Mouse (Mus musculus) CH12.LX (cell line): ENCODE measurements around the gene Gm10447. TPM values are rescaled to one million over a fixed set of nuclear protein-coding genes. Genes with fewer than 3 reads are reported as not detected.

Source experiments
- DNase-seq: peaks from one replicate; pipeline ENCODE4 v3.0.0-alpha.2; 2013; ENCODE audit errors: extremely low read depth
- H3K27ac ChIP-seq: 2 replicates; pipeline ENCODE4 v1.5.1; 2012; ENCODE audit warnings: low read depth, mild to moderate bottlenecking, control low read depth, moderate library complexity; ENCODE audit not compliant: insufficient read depth
- H3K27me3 ChIP-seq: replicated peaks from 2 replicates; pipeline ENCODE3; 2012; ENCODE audit warnings: inconsistent platforms
- H3K36me3 ChIP-seq, 2 experiments: replicated peaks in 1 of 2; 2 replicates each; pipeline versions ENCODE3 to v1.6.1; 2012; ENCODE audit warnings: inconsistent platforms in 1 of 2, low read length in 1 of 2, mild to moderate bottlenecking in 1 of 2, mixed read lengths in 1 of 2, moderate library complexity in 1 of 2; ENCODE audit not compliant: control insufficient read depth in 1 of 2, insufficient read depth in 1 of 2
- H3K4me1 ChIP-seq, 2 experiments: 2 replicates each; pipeline ENCODE4 v1.6.1; 2012; ENCODE audit warnings: inconsistent platforms in 1 of 2, moderate library complexity in 1 of 2; ENCODE audit not compliant: insufficient read depth in 2 of 2, control insufficient read depth in 1 of 2
- H3K4me2 ChIP-seq: 2 replicates; pipeline ENCODE4 v1.6.1; 2012; ENCODE audit warnings: low read depth, mild to moderate bottlenecking, control low read depth; ENCODE audit not compliant: poor library complexity, insufficient read depth, severe bottlenecking
- H3K4me3 ChIP-seq, 3 experiments: fragments of 150-350 bp in 1 of 3; sonication (generic) in 1 of 3; replicated peaks in 1 of 3; 2 replicates each; pipeline versions ENCODE3 to v1.5.1; 2011 to 2012; ENCODE audit warnings: low read depth in 2 of 3, low read length in 2 of 3, mild to moderate bottlenecking in 2 of 3, moderate library complexity in 2 of 3, control low read depth in 1 of 3, improper control_type of control experiment in 1 of 3, inconsistent platforms in 1 of 3, mixed read lengths in 1 of 3; ENCODE audit not compliant: poor library complexity in 1 of 3
- H3K79me2 ChIP-seq: replicated peaks from 2 replicates; pipeline ENCODE4 v1.6.1; 2012; ENCODE audit warnings: mild to moderate bottlenecking, moderate library complexity; ENCODE audit not compliant: control insufficient read depth, poor library complexity, insufficient read depth, severe bottlenecking; ENCODE audit errors: extremely low read depth
- H3K9ac ChIP-seq: 2 replicates; pipeline ENCODE4 v1.6.1; 2012; ENCODE audit warnings: low read depth, mild to moderate bottlenecking, control low read depth, moderate library complexity; ENCODE audit not compliant: insufficient read depth
- H3K9me3 ChIP-seq: replicated peaks from 2 replicates; pipeline ENCODE3; 2012; ENCODE audit warnings: low read length, inconsistent platforms, mixed read lengths
- BHLHE40 ChIP-seq: IDR thresholded peaks from 2 replicates; pipeline ENCODE4 v1.6.1; 2011; ENCODE audit warnings: mild to moderate bottlenecking, low read depth, low read length, improper control_type of control experiment
- CHD1 ChIP-seq: IDR thresholded peaks from 2 replicates; pipeline ENCODE4 v1.6.1; 2012; ENCODE audit warnings: low read depth, low read length, improper control_type of control experiment, inconsistent platforms
- CHD2 ChIP-seq: IDR thresholded peaks from 2 replicates; pipeline ENCODE4 v1.6.1; 2011; ENCODE audit warnings: low read length, improper control_type of control experiment
- CTCF ChIP-seq, 2 experiments: IDR thresholded peaks in 1 of 2; conservative IDR thresholded peaks in 1 of 2; 2 replicates each; pipeline ENCODE4 v1.5.1; 2011 to 2012; ENCODE audit warnings: low read depth in 2 of 2, low read length in 2 of 2, improper control_type of control experiment in 1 of 2, inconsistent platforms in 1 of 2, mild to moderate bottlenecking in 1 of 2, moderate library complexity in 1 of 2
- E2F4 ChIP-seq: IDR thresholded peaks from 2 replicates; pipeline ENCODE4 v1.6.1; 2011; ENCODE audit warnings: low read depth, low read length, improper control_type of control experiment; ENCODE audit not compliant: insufficient replicate concordance
- ELF1 ChIP-seq: IDR thresholded peaks from 2 replicates; pipeline ENCODE4 v1.6.1; 2014; ENCODE audit warnings: low read depth, mild to moderate bottlenecking, inconsistent platforms, low read length, improper control_type of control experiment
- ETS1 ChIP-seq: conservative IDR thresholded peaks from 2 replicates; pipeline ENCODE4 v1.6.1; 2012; ENCODE audit warnings: low read depth, mild to moderate bottlenecking, inconsistent platforms, low read length, improper control_type of control experiment, moderate library complexity
- HCFC1 ChIP-seq: IDR thresholded peaks from 2 replicates; pipeline ENCODE4 v1.6.1; 2012; ENCODE audit warnings: low read depth, mild to moderate bottlenecking, inconsistent platforms, low read length, improper control_type of control experiment
- IRF4 ChIP-seq: IDR thresholded peaks from 2 replicates; pipeline ENCODE4 v1.6.1; 2014; ENCODE audit warnings: low read depth, mild to moderate bottlenecking, inconsistent platforms, low read length, improper control_type of control experiment
- JUN ChIP-seq: IDR thresholded peaks from 2 replicates; pipeline ENCODE4 v1.6.1; 2011; ENCODE audit warnings: low read depth, mild to moderate bottlenecking, low read length, improper control_type of control experiment, moderate library complexity; ENCODE audit not compliant: insufficient read depth
- KAT2A ChIP-seq: IDR thresholded peaks from 2 replicates; pipeline ENCODE4 v1.6.1; 2012; ENCODE audit warnings: low read length, improper control_type of control experiment, inconsistent platforms; ENCODE audit not compliant: insufficient replicate concordance
- MAX ChIP-seq: IDR thresholded peaks from 2 replicates; pipeline ENCODE4 v1.6.1; 2011; ENCODE audit warnings: low read length, improper control_type of control experiment
- MEF2A ChIP-seq: IDR thresholded peaks from 2 replicates; pipeline ENCODE4 v1.6.1; 2014; ENCODE audit warnings: low read depth, mild to moderate bottlenecking, inconsistent platforms, low read length, improper control_type of control experiment, borderline replicate concordance
- MYC ChIP-seq: IDR thresholded peaks from 2 replicates; pipeline ENCODE4 v1.6.1; 2011; ENCODE audit warnings: low read depth, mild to moderate bottlenecking, improper control_type of control experiment, low read length
- NELFE ChIP-seq: IDR thresholded peaks from 2 replicates; pipeline ENCODE4 v1.6.1; 2011; ENCODE audit warnings: low read depth, low read length, improper control_type of control experiment
- NRF1 ChIP-seq: IDR thresholded peaks from 2 replicates; pipeline ENCODE4 v1.6.1; 2014; ENCODE audit warnings: low read depth, mild to moderate bottlenecking, inconsistent platforms, low read length, improper control_type of control experiment, moderate library complexity
- PAX5 ChIP-seq: IDR thresholded peaks from 2 replicates; pipeline ENCODE4 v1.6.1; 2012; ENCODE audit warnings: low read length, inconsistent platforms, mixed read lengths
- RCOR1 ChIP-seq: conservative IDR thresholded peaks from 2 replicates; pipeline ENCODE4 v1.6.1; 2012; ENCODE audit warnings: low read depth, mild to moderate bottlenecking, inconsistent platforms, low read length, improper control_type of control experiment
- SMC3 ChIP-seq: IDR thresholded peaks from 2 replicates; pipeline ENCODE4 v1.6.1; 2011; ENCODE audit warnings: low read depth, low read length, improper control_type of control experiment
- TBP ChIP-seq: conservative IDR thresholded peaks from 2 replicates; pipeline ENCODE4 v1.6.1; 2011; ENCODE audit warnings: low read depth, low read length, improper control_type of control experiment
- UBTF ChIP-seq: IDR thresholded peaks from 2 replicates; pipeline ENCODE4 v1.6.1; 2012; ENCODE audit warnings: low read depth, mild to moderate bottlenecking, inconsistent platforms, low read length, improper control_type of control experiment, moderate library complexity
- USF2 ChIP-seq: conservative IDR thresholded peaks from 2 replicates; pipeline ENCODE4 v1.6.1; 2011; ENCODE audit warnings: low read depth, low read length, improper control_type of control experiment
- ZC3H11A ChIP-seq: IDR thresholded peaks from 2 replicates; pipeline ENCODE4 v1.6.1; 2012; ENCODE audit warnings: low read depth, mild to moderate bottlenecking, inconsistent platforms, low read length, improper control_type of control experiment
- ZNF384 ChIP-seq: IDR thresholded peaks from 2 replicates; pipeline ENCODE4 v1.6.1; 2012; ENCODE audit warnings: low read depth, low read length, improper control_type of control experiment, inconsistent platforms
- dilution Hi-C: fragments of 300-500 bp; cut with MboI; formaldehyde crosslinking; loops from 2 replicates; pipeline ENCODE4 v1.14.3; 2020; ENCODE audit warnings: low sequenced_read_pairs; ENCODE audit not compliant: extremely low pct_unique_long_range_greater_than_20kb, extremely low pct_ligation_motif_present
- in situ Hi-C: fragments of 300-500 bp; cut with MboI; formaldehyde crosslinking; loops from 3 replicates; pipeline ENCODE4 v1.14.3; 2019; ENCODE audit warnings: low sequenced_read_pairs, low pct_ligation_motif_present, low pct_unique_long_range_greater_than_20kb, mixed read lengths
- polyA plus RNA-seq: library from polyadenylated mRNA; unstranded; fragments of >175 nt; gene quantifications from 2 replicates; pipeline ENCODE4 v1.2.1, GENCODE M21; 2012; ENCODE audit warnings: low read depth; ENCODE audit not compliant: insufficient read length
- total RNA-seq, 2 experiments: library from RNA; depleted of rRNA; stranded (reverse); fragments of 300-350 nt in 1 of 2; fragments of >200 nt in 1 of 2; gene quantifications; 2 replicates each; pipeline ENCODE4 v1.2.3; 2012 to 2014

Gm10447 gene
- total and polyA plus RNA-seq, 3 experiments, result not detected

DNA sequence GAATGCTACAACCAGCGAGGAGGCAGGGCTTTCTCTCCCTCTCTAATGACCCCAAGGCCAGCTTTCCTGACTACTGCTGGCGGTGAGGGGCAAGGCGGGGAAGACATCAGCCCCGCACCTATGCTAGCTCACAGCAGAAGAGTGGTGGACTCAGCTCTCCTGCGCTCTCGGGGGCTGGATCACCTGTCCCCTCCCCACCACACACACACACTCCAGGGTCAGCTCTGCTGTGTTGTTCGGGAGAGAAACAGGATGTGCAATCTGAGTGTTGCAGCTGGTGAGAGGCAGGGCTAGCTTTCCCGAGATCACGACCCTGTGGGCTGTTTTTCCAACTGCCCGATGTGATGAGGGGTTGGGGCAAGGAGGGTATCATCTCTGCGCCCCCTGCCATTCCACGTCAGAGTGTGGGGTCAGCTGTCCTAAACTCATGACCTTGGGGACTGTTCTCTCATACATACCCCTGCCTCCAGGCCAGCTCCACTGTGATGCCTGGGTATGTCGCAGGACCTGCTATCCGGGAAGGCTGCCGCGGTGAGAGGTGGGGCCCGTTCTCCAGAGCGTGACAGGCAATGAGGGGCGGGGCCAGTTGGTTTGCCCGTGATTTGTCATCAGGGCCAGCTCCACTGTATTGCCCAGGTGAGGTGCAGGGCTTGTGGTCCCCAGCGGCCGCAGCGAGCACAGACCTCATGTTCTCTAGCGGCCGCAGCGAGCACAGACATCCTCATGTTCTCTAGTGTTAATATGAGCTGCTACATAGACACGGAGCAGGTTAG lies 30.1 kb upstream of the Gm10447 start:
- TF ChIP-seq MAX, result no peak
- TF ChIP-seq CTCF (conservative IDR thresholded peaks at IDR 0.05 in 1 of 2, IDR thresholded peaks at IDR 0.05 in 1 of 2; ENCODE audit: low read depth in 2 of 2, low read length in 2 of 2), result peak in 1 of 2 experiments; percentile 10; a peak in 1 of 4 replicates
- TF ChIP-seq UBTF, result no peak
- 0 out of 2 replicates have a peak, but pooled peaks have one; percentile 6 for TF ChIP-seq SMC3
- peak; percentile 19; the same call in 1 of the 2 replicates for TF ChIP-seq BHLHE40
- in situ Hi-C loops, result no loop called here
- Histone ChIP-seq H3K9me3 (no peaks in the 10 kb centered on the region), H3K27me3 (no peaks in the 10 kb centered on the region), H3K27ac (no peak overlapping the region), H3K4me1 (peaks cover 14 to 31% of the 10 kb centered on the region in 2 experiments), H3K4me3 (peak overlapping the region in 1 of 3 experiments; percentile 3), H3K79me2 (no peaks in the 10 kb centered on the region), H3K9ac (no peak overlapping the region), H3K36me3 (no peaks in the 10 kb centered on the region), H3K4me2 (peak overlapping the region; percentile 23)
- DNase-seq, result peak; percentile 49
- dilution Hi-C loops, result no loop called here

DNA sequence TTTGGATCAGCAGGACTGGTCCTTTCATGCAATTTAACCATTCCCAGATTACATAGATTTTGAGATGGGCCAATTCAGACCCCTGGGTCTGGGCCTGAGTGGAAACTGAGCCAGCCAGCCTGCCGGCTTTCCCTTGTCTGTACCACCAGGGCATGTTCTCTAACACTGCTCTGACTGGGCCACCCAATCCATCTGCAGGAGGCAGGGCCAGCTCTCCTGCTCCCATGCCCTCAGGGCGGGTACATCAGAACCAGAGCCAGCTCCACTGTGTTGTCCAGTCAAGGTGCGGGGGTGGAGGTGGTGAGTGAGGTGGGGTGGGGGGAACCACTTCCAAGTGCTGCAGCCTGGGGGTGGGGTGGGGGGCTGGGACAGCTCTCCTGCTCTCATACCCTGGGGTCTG lies 29.4 kb upstream of the Gm10447 start:
- Histone ChIP-seq H3K4me2 (no peak overlapping the region), H3K27me3 (no peaks in the 10 kb centered on the region), H3K4me1 (peaks cover 14 to 24% of the 10 kb centered on the region in 2 experiments), H3K9me3 (no peaks in the 10 kb centered on the region), H3K4me3 (no peak overlapping the region), H3K27ac (no peak overlapping the region), H3K9ac (no peak overlapping the region), H3K36me3 (no peaks in the 10 kb centered on the region), H3K79me2 (no peaks in the 10 kb centered on the region)
- dilution Hi-C loops, result no loop called here
- in situ Hi-C loops, result no loop called here
- no peak for DNase-seq
- no peak for TF ChIP-seq KAT2A
- no peak for TF ChIP-seq PAX5
- no peak for TF ChIP-seq MAX
- TF ChIP-seq, all 38 proteins: peak for 0

DNA sequence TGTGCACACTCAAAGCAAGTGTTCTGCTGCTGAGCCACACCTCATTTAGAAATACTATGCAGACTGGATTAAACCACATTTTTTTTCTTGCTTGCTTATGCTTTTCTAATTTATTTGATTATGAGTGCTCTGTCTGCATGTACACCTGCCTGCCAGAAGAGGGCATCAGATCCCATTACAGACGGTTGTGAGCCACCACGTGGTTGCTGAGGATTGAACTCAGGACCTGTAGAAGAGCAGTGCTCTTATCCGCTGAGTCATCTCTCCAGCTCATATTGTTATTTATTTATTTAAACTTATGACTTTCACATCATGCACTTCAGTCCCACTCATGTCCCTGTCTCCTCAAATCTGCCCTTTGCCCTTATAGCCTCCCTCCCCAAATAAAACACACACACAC lies 28.8 kb upstream of the Gm10447 start:
- Histone ChIP-seq H3K9me3 (no peaks in the 10 kb centered on the region), H3K4me1 (peaks cover 14 to 21% of the 10 kb centered on the region in 2 experiments), H3K4me2 (no peak overlapping the region), H3K4me3 (no peak overlapping the region), H3K27me3 (no peaks in the 10 kb centered on the region), H3K79me2 (no peaks in the 10 kb centered on the region), H3K36me3 (no peaks in the 10 kb centered on the region), H3K27ac (no peak overlapping the region), H3K9ac (no peak overlapping the region)
- in situ Hi-C loops, result no loop called here
- dilution Hi-C loops, result no loop called here
- DNase-seq, result no peak
- TF ChIP-seq BHLHE40 (no peak), SMC3 (peak; percentile 53), E2F4 (no peak), ELF1 (no peak), MAX (peak; percentile 48; the same call in 1 of the 2 replicates), TBP (no peak), ZC3H11A (no peak), IRF4 (no peak), CHD2 (no peak), ZNF384 (no peak), USF2 (no peak), NRF1 (no peak), MYC (peak; percentile 89), HCFC1 (no peak), MEF2A (no peak), ETS1 (no peak), RCOR1 (no peak), NELFE (no peak), JUN (no peak), PAX5 (no peak), CHD1 (no peak)
